ENCODE assay signal across 11 mouse cellular contexts in the genomic region with DNA sequence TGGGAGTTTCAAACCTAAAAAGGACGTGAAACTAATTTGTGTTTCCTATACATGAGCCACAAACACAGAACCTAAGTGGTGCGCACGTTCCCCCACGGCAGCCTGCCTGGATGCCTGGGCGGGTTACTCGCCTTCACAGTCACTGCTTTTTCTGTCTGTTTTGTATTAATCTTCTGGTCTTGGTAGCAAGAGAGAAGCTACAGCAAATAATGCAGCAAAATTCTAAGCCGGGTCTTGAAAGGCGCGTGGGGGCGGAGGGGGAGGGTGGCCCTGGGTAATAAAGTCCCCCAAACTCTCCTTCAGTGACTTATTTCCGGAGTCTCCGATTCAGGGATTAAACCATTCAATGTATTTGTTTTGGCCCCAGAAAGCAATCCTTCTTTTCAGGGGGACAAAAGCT.
A peak's percentile ranks its signal among the peaks of the same experiment; 100 is the strongest.
DNase-seq lines count a peak whose midpoint lies in the region; ATAC-seq and TF ChIP-seq lines count a peak whose summit lies in the region.
"Had no signal": no experiment of that assay in that cellular context is flagged by ENCODE, and none has a peak within 500 bp of the region (broad histone marks: within the 10 kb centered on the region; RNA-seq: fewer than 3 reads in every experiment).

No protein-coding gene starts in this region.

- 75% methylated on average over 12 of the region's 12 CpGs for WGBS in heart, embryonic 15.5 days
- 49% methylated on average over 12 of the region's 12 CpGs for WGBS in stomach, embryonic 14.5 days
- WGBS in stomach, postnatal 0 days, result 36% methylated on average over 12 of the region's 12 CpGs
- WGBS in limb, embryonic 15.5 days, result 55% methylated on average over 12 of the region's 12 CpGs

- TF ChIP-seq EP300 in stomach, postnatal 0 days (optimal IDR thresholded peaks at IDR 0.05), result no peak

- H3K36me3 ChIP-seq in heart, embryonic 15.5 days, result no peaks in the 10 kb centered on the region
- H3K36me3 ChIP-seq in stomach, embryonic 14.5 days (ENCODE audit: control insufficient read depth, insufficient read depth, low read length), result no peaks in the 10 kb centered on the region
- no peaks in the 10 kb centered on the region for H3K36me3 ChIP-seq in stomach, postnatal 0 days (ENCODE audit: control insufficient read depth, insufficient read depth, low read length)
- H3K36me3 ChIP-seq in limb, embryonic 15.5 days, result no peaks in the 10 kb centered on the region

- H3K4me2 ChIP-seq in heart, embryonic 15.5 days, result peak overlapping the region; percentile 21
- peak overlapping the region; percentile 27 for H3K4me2 ChIP-seq in stomach, embryonic 14.5 days (replicated peaks; ENCODE audit: low read depth, low read length)
- no peak overlapping the region for H3K4me2 ChIP-seq in stomach, postnatal 0 days (replicated peaks; ENCODE audit: low read depth)
- 0 out of 2 replicates have a peak overlapping the region, but pooled peaks have one; percentile 31 for H3K4me2 ChIP-seq in limb, embryonic 15.5 days

- no peak for DNase-seq in heart, adult 18-20 months
- no peak for DNase-seq in stomach, postnatal 0 days (ENCODE audit: low spot score)
- DNase-seq in thymus, postnatal 4 days, result no peak
- DNase-seq in right cerebral cortex, postnatal 10 days (ENCODE audit: low spot score in 2 of 2), result no peak
- DNase-seq: adrenal gland, postnatal 25 days; cerebellum, adult 11-12 months; kidney, adult 9 months had no signal

- ATAC-seq in heart, embryonic 15.5 days (replicated peaks; ENCODE audit: insufficient number of reproducible peaks, insufficient read depth, low FRiP score, low read depth), result no peak
- no peak for ATAC-seq in stomach, embryonic 14.5 days (ENCODE audit: insufficient number of reproducible peaks, insufficient read depth, low FRiP score, low read depth)
- no peak for ATAC-seq in stomach, postnatal 0 days (ENCODE audit: low FRiP score, low TSS enrichment)
- no peak for ATAC-seq in limb, embryonic 15.5 days (ENCODE audit: insufficient number of reproducible peaks, low FRiP score, low TSS enrichment, low read depth)
- ATAC-seq in monocyte, adult 5-6 weeks (replicated peaks; ENCODE audit: insufficient number of reproducible peaks, low FRiP score, low TSS enrichment, poor library complexity, severe bottlenecking), result no peak

- no peak overlapping the region for H3K27ac ChIP-seq in heart, embryonic 15.5 days
- no peak overlapping the region for H3K27ac ChIP-seq in stomach, embryonic 14.5 days (ENCODE audit: low read length)
- no peak overlapping the region for H3K27ac ChIP-seq in stomach, postnatal 0 days (replicated peaks)
- no peak overlapping the region for H3K27ac ChIP-seq in limb, embryonic 15.5 days

- no peak for TF ChIP-seq CTCF in stomach, postnatal 0 days (IDR thresholded peaks at IDR 0.05; ENCODE audit: low read depth)

- peaks cover 7% of the 10 kb centered on the region for H3K27me3 ChIP-seq in heart, embryonic 15.5 days
- H3K27me3 ChIP-seq in stomach, embryonic 14.5 days (ENCODE audit: control insufficient read depth, insufficient read depth, low read length), result no peaks in the 10 kb centered on the region
- no peaks in the 10 kb centered on the region for H3K27me3 ChIP-seq in stomach, postnatal 0 days (ENCODE audit: control insufficient read depth, insufficient read depth, low read length)
- peaks cover 9% of the 10 kb centered on the region; the same call in 1 of the 2 replicates for H3K27me3 ChIP-seq in limb, embryonic 15.5 days

- H3K9ac ChIP-seq in heart, embryonic 15.5 days, result no peak overlapping the region
- H3K9ac ChIP-seq in stomach, embryonic 14.5 days (replicated peaks; ENCODE audit: low read depth, low read length), result no peak overlapping the region
- H3K9ac ChIP-seq in stomach, postnatal 0 days (ENCODE audit: low read length), result no peak overlapping the region
- H3K9ac ChIP-seq in limb, embryonic 15.5 days, result no peak overlapping the region

- no peaks in the 10 kb centered on the region for H3K9me3 ChIP-seq in heart, embryonic 15.5 days (replicated peaks)
- H3K9me3 ChIP-seq in stomach, embryonic 14.5 days (ENCODE audit: control insufficient read depth, low read depth, low read length), result no peaks in the 10 kb centered on the region
- no peaks in the 10 kb centered on the region for H3K9me3 ChIP-seq in stomach, postnatal 0 days (ENCODE audit: control insufficient read depth, low read length)
- H3K9me3 ChIP-seq in limb, embryonic 15.5 days, result no peaks in the 10 kb centered on the region

- no peak overlapping the region for H3K4me3 ChIP-seq in heart, embryonic 15.5 days
- no peak overlapping the region for H3K4me3 ChIP-seq in stomach, embryonic 14.5 days (ENCODE audit: low read depth, low read length)
- no peak overlapping the region for H3K4me3 ChIP-seq in stomach, postnatal 0 days (ENCODE audit: low read depth, low read length)
- no peak overlapping the region for H3K4me3 ChIP-seq in limb, embryonic 15.5 days

- 0 out of 2 replicates have a peak, but pooled peaks cover 5% of the 10 kb centered on the region for H3K4me1 ChIP-seq in heart, embryonic 15.5 days (replicated peaks)
- peaks cover 3% of the 10 kb centered on the region; the same call in 1 of the 2 replicates for H3K4me1 ChIP-seq in stomach, embryonic 14.5 days (ENCODE audit: control insufficient read depth, insufficient read depth, low read length)
- no peaks in the 10 kb centered on the region for H3K4me1 ChIP-seq in stomach, postnatal 0 days (replicated peaks; ENCODE audit: control insufficient read depth, insufficient read depth)
- H3K4me1 ChIP-seq in limb, embryonic 15.5 days, result 0 out of 2 replicates have a peak, but pooled peaks cover 8% of the 10 kb centered on the region
